Mouse (Mus musculus): ENCODE measurements at regions not wholly inside any gene's neighbourhood (a gene's known extent, or its start where the extent isn't known, plus 50 kb on each side); places are given as distances from the start of the nearest gene placed in this dataset.

DNA sequence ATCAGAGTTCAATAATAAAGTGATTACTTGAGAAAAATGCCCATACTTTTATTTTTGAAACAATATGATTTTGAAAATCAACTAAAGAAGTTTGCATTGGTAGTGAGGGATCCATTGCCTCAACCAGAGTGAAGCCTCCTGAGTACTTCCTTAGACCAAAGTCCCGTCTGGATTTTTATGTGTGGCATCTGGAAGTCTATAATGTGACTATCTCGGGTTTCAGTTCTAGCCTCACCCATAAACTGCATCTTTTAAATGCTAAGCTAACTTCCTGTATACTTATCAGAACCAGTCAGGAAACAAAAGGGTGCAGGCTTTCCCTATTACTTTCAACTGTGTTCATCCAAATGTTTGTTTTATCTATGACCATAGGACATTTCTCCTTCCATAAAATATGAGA is 178.8 kb downstream of the Spry2 start:
- H3K27me3 ChIP-seq (ENCODE audit: control insufficient read depth, insufficient read depth, low read length, poor library complexity, severe bottlenecking), result no peaks in the 10 kb centered on the region
- no peaks in the 10 kb centered on the region for H3K36me3 ChIP-seq (ENCODE audit: control insufficient read depth, insufficient read depth, low read length, poor library complexity, severe bottlenecking)
- DNase-seq (ENCODE audit: low read depth, low spot score), result no peak

DNA sequence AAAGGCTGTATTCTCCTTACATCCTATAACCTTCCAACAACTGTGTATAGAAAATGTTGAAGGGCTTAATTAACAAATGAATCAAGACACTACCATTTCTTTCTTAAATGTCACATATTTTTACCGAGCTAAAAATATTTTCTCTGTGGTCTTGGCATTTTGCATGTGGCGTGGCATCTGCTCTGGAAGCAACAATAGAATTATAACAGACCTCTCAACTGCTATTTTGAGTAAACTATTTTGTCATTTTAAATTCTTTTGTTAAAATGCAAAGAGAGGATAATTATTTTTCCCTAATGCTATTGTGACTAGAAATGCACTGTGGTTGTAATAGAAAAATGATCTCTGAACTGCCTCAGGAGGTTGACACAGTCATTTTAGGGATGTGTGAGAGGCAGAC is 187.9 kb downstream of the Spry2 start:
- no peak for DNase-seq (ENCODE audit: low read depth, low spot score)
- Histone ChIP-seq H3K27me3 (ENCODE audit: control insufficient read depth, insufficient read depth, low read length, poor library complexity, severe bottlenecking) (no peaks in the 10 kb centered on the region), H3K36me3 (ENCODE audit: control insufficient read depth, insufficient read depth, low read length, poor library complexity, severe bottlenecking) (no peaks in the 10 kb centered on the region)

DNA sequence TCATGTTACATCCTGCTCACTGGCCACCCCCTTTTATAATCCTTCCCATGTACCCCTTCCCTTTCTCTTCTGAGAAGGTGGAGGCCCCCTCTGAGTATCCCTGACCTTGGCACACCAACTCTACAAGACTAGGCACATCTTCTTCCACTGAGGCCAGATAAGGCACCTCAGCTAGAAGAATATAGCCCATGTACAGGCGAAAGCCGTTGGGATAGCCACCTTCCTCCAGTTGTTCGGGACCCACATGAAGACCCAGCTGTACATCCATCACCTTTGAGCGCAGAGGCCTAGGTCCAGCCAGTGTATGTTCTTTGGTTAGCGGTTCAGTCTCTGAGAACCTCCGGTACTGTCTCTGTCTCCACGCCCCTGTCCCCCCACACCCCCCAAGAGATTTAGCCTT is 189.9 kb downstream of the Spry2 start:
- no peaks in the 10 kb centered on the region for H3K27me3 ChIP-seq (ENCODE audit: control insufficient read depth, insufficient read depth, low read length, poor library complexity, severe bottlenecking)
- no peak for DNase-seq (ENCODE audit: low read depth, low spot score)
- no peaks in the 10 kb centered on the region for H3K36me3 ChIP-seq (ENCODE audit: control insufficient read depth, insufficient read depth, low read length, poor library complexity, severe bottlenecking)

DNA sequence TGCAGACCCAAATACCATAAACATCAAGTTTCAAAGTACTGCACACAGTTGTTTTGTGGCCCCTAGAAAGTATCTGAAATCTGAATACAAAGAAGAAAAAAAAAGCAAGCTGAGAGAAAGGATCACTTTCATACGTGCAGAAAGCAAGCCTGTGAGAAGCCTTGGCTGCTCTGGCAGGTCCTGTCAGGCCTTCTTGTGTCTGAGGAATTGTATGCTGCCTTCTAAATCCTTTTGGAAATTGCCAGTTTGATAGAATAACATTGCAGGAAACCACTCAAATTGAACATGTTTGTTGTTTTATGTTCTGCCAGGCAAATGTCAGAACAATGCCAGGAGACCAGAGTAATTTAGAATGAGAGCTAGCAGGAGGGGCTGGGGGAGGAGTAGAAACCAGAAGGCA is 198.0 kb downstream of the Spry2 start:
- Histone ChIP-seq H3K36me3 (ENCODE audit: control insufficient read depth, insufficient read depth, low read length, poor library complexity, severe bottlenecking) (no peaks in the 10 kb centered on the region), H3K27me3 (ENCODE audit: control insufficient read depth, insufficient read depth, low read length, poor library complexity, severe bottlenecking) (no peaks in the 10 kb centered on the region)
- no peak for DNase-seq (ENCODE audit: low read depth, low spot score)

DNA sequence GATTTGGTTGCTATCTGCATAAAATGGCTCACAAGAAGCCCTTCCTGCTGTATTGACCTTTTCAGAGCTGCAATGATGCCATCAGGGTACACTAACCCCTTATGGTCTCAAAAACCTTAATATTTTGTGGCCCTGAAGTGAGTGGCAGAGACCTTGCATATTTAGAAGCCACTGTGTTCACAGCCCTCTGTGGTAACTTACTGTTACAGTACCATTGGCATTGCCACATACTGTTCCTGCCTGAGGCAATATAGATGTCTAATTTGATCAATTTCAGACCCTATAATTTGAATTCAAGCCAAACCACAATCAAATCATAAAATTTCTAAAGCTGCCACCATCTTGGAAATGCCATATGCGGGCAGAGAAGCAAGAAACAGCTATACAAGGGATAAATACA is 198.5 kb downstream of the Spry2 start:
- H3K27me3 ChIP-seq (ENCODE audit: control insufficient read depth, insufficient read depth, low read length, poor library complexity, severe bottlenecking), result no peaks in the 10 kb centered on the region
- DNase-seq (ENCODE audit: low read depth, low spot score), result no peak
- no peaks in the 10 kb centered on the region for H3K36me3 ChIP-seq (ENCODE audit: control insufficient read depth, insufficient read depth, low read length, poor library complexity, severe bottlenecking)

DNA sequence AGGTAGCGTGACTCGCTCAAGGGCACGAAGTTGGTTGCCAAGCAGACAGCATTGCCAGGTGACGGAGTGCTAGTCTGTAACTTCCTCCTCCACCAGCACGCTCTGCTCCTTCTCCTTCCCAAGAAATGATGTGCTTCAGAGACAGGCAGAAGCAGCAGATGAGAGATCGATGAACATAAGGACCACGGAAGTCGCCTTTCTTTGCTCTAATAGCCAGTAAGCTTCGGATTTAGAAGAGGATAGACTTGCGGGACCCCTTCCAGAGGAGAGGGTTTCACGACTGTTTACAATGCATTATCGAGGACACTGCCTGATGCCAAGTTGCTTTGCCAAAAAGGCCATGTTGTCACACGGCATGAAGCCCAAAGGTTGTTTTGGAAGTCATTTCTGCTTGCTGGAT is 199.2 kb downstream of the Spry2 start:
- no peaks in the 10 kb centered on the region for H3K27me3 ChIP-seq (ENCODE audit: control insufficient read depth, insufficient read depth, low read length, poor library complexity, severe bottlenecking)
- DNase-seq (ENCODE audit: low read depth, low spot score), result no peak
- no peaks in the 10 kb centered on the region for H3K36me3 ChIP-seq (ENCODE audit: control insufficient read depth, insufficient read depth, low read length, poor library complexity, severe bottlenecking)

DNA sequence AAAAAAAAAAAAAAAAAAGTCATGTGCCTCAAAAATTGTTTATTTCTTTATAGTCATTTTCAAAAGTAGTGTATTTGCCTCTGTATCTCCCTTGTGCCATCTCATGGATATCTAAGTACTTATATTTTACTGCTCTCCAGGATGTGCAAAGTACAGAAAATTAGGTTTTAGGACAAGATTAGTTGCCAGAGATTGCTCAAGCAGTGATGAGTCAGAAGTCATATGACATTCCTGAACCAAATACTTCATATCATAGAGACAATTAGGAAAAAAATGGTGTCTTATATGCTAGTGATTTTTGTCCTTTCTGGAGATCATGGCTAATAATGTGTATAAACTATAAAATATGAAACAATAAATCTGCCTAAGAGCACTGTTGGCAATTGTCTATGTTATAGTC is 201.7 kb downstream of the Spry2 start:
- Histone ChIP-seq H3K27me3 (ENCODE audit: control insufficient read depth, insufficient read depth, low read length, poor library complexity, severe bottlenecking) (no peaks in the 10 kb centered on the region), H3K36me3 (ENCODE audit: control insufficient read depth, insufficient read depth, low read length, poor library complexity, severe bottlenecking) (no peaks in the 10 kb centered on the region)
- DNase-seq (ENCODE audit: low read depth, low spot score), result no peak

DNA sequence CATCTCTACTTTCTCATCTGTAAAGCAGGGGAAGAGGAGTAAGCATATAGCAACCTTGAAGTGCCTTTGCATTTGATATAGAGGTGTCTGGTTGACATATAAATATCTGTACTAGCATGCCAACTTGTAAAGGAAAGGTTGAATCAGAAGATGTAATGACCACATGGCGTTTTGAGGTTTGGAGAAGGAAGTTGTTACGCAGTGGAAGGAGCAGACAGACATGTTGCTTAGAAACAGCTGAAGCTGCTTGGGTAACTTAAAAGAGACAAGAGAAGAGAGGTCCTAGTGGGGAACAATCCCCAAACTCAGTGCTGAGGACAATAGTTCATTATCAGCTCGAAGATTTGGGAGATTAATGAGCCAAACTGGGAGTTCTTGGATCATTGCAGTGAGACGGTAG is 202.9 kb downstream of the Spry2 start:
- no peaks in the 10 kb centered on the region for H3K27me3 ChIP-seq (ENCODE audit: control insufficient read depth, insufficient read depth, low read length, poor library complexity, severe bottlenecking)
- no peak for DNase-seq (ENCODE audit: low read depth, low spot score)
- no peaks in the 10 kb centered on the region for H3K36me3 ChIP-seq (ENCODE audit: control insufficient read depth, insufficient read depth, low read length, poor library complexity, severe bottlenecking)

DNA sequence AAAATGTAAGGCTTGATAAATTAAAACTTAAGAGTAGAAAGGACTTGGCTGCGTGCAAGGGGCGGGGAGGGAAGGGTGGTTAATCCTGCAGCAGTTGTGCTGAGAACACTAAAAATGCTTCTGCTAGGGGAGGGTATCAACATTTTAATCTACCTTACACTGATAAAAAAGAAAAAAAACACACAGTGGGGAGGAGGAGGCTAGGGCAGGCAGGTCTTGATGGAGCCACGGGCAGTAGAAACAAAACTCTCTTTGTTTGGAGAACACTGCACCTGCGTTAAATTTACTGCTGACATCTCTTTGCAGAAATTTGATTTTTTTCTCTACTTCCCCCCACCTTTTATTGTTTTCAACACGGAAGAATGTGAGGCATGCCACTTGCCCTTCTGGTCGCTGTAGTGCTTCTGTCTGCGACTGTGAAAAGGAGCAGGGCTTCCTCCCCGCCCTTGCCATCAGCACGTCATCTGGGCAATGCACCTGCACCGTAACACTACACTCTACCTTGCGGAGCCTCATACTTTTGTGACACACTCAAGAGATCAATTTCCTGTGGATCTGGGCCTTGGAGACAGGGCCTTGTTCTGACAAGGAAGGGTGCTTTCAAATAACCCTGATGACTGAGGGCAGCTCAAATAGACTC is 211.7 kb downstream of the Spry2 start:
- no peaks in the 10 kb centered on the region for H3K27me3 ChIP-seq (ENCODE audit: control insufficient read depth, insufficient read depth, low read length, poor library complexity, severe bottlenecking)
- H3K36me3 ChIP-seq (ENCODE audit: control insufficient read depth, insufficient read depth, low read length, poor library complexity, severe bottlenecking), result no peaks in the 10 kb centered on the region

DNA sequence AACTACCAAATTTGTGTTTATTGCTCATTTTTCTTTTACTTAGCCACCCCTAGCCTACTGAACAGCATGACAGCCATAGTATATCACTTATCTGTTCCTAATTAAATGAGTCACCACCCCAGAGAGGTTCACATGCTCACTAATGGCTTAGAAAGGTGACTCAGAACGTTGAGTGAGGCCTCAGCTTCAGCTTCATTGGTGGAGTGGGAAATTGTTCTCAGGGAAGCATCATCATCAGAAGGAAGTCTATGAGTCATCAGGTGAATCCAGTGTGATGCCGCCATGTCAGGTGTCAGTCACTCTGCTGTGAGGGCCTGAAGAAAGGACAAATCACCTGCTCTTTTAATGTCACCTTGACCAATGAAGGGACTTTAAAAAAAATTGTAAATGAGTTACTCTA is 212.3 kb downstream of the Spry2 start:
- DNase-seq (ENCODE audit: low read depth, low spot score), result no peak
- Histone ChIP-seq H3K27me3 (ENCODE audit: control insufficient read depth, insufficient read depth, low read length, poor library complexity, severe bottlenecking) (no peaks in the 10 kb centered on the region), H3K36me3 (ENCODE audit: control insufficient read depth, insufficient read depth, low read length, poor library complexity, severe bottlenecking) (no peaks in the 10 kb centered on the region)

More for the DNA sequence above, 211.7 kb downstream of the Spry2 start:
- no peak for DNase-seq (ENCODE audit: low read depth, low spot score)

DNA sequence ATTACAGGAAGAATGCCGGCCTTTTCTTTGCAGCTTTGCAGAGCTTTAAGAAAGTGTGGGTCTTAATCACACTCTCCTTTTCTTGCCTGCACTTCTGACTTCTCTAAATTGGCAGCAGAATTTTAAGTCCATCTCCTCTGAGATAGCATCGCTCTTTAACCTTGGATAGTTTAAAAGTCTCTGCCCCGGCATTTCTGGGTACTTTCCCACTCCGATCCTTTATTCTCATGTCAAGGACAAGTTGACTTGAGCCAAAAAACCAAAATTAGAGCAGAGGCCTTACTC is 220.0 kb downstream of the Spry2 start:
- no peaks in the 10 kb centered on the region for H3K36me3 ChIP-seq (ENCODE audit: control insufficient read depth, insufficient read depth, low read length, poor library complexity, severe bottlenecking)
- DNase-seq (ENCODE audit: low read depth, low spot score), result no peak
- H3K27me3 ChIP-seq (ENCODE audit: control insufficient read depth, insufficient read depth, low read length, poor library complexity, severe bottlenecking), result no peaks in the 10 kb centered on the region

DNA sequence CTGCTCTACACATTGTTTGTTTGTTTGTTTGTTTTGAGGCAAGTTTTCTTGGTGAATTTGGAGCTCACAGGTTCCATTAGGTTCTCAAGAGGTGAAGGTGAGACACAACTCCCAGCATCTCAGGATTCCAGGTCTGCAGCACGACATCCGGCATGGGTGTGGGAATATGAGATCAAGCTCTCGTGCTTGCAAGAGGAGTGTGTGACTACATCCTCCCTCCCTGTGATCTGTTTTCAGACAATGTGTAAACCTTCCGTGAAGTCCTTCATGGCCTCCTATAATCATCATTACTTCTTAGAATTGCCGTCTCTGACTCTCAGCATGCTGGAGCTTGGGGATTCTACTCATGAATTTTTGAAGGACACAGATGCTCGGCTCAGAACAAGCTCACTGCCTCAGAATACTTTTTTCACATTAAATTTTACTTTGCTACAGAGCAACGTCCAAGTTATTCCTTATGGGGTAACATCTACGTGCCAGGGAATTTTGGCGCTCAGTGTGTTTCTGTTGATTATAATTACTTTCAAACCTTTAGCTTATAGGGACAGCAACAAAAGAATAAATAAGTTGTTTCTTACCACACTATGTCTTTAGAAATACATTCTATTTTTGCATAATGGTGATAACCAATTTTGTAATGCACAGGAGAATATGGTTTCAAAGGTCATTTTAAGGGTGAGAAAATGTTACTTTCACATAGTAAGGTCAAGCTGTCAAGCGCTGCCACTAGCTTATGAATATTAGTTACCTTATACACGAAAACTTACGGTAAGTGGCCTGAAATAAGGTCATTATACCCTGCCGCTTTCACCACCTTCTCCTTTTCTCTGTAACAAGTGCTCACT is 220.6 kb downstream of the Spry2 start:
- Histone ChIP-seq H3K27me3 (ENCODE audit: control insufficient read depth, insufficient read depth, low read length, poor library complexity, severe bottlenecking) (no peaks in the 10 kb centered on the region), H3K36me3 (ENCODE audit: control insufficient read depth, insufficient read depth, low read length, poor library complexity, severe bottlenecking) (no peaks in the 10 kb centered on the region)
- DNase-seq (ENCODE audit: low read depth, low spot score), result peak; percentile 7

DNA sequence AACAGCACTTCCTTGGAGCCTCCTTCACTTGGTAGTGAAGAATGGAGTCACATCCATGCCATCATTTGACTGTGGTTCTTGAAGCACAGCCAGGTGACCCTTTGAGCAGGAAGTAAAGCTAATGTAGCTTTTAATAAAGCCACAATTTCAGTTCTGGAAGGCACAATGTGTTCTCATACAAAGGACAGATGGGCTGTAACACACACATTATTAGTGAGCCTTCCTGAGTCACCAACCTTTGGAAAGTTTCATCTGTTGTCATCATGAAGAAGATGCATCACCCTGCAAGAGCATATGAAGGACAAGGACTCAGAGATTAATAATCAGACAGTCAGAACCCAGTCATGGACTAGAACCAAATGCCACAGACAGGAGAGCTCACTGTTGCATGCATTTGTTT is 221.6 kb downstream of the Spry2 start:
- DNase-seq (ENCODE audit: low read depth, low spot score), result no peak
- Histone ChIP-seq H3K36me3 (ENCODE audit: control insufficient read depth, insufficient read depth, low read length, poor library complexity, severe bottlenecking) (no peaks in the 10 kb centered on the region), H3K27me3 (ENCODE audit: control insufficient read depth, insufficient read depth, low read length, poor library complexity, severe bottlenecking) (no peaks in the 10 kb centered on the region)

DNA sequence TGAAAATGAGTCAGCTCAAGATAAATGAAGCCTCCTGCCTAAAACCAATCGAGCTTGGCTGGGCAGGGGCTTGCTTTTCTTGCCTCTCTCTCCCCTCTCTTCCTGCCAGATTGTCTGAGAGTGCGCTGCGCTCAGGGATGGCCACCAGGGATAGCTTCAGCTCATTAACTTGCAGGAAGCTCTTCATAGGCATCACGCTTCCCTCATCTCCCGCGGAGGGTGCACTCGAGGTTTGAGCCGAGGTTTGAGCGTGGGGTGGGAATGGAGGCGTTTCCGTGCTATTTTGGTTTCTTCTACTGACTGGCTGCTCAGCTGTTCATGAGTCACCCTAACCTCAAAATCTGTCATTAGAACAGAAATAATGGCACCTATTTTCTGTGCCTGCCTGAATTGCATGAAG is 227.7 kb downstream of the Spry2 start:
- Histone ChIP-seq H3K27me3 (ENCODE audit: control insufficient read depth, insufficient read depth, low read length, poor library complexity, severe bottlenecking) (no peaks in the 10 kb centered on the region), H3K36me3 (ENCODE audit: control insufficient read depth, insufficient read depth, low read length, poor library complexity, severe bottlenecking) (no peaks in the 10 kb centered on the region)
- no peak for DNase-seq (ENCODE audit: low read depth, low spot score)

DNA sequence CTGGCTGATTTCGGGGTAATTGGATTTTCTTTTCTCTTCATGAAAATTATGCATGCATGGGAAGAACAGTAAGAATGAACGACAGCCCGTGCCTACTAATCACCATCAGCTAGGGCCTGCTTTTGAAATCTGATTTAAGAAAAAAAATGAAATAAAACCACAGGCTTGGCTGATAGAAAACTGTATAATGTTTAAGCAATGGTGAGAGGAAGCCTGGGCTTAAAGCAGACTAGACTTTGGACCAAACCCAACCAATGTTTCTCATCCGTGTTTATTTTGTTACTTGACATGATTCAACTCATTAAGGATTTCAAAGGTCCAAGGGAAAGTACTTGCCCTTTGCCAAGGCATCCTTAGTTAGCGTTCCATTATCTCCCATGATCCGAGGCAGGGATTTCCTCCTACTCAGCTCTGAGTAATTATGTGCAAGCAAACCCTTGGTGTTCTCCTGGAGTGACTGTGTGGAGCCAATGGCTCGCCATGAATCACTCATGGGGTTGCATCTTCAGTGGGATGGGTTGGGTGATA is 231.9 kb downstream of the Spry2 start:
- Histone ChIP-seq H3K36me3 (ENCODE audit: control insufficient read depth, insufficient read depth, low read length, poor library complexity, severe bottlenecking) (no peaks in the 10 kb centered on the region), H3K27me3 (ENCODE audit: control insufficient read depth, insufficient read depth, low read length, poor library complexity, severe bottlenecking) (no peaks in the 10 kb centered on the region)
- DNase-seq (ENCODE audit: low read depth, low spot score), result no peak

All from splenic B cell, adult 2 months (primary cell).